Mouse (Mus musculus): Measurements from ENCODE around the gene 6430531B16Rik. TPM values are rescaled to one million over a fixed set of nuclear protein-coding genes. Genes with fewer than 3 reads are reported as not detected.

Gene 6430531B16Rik
- 0.77 and 1.2 TPM in 2 replicates for polyA plus RNA-seq (2016; fragmentation: Nextera tagmentation; extraction: Ambion mirVana)

DNA sequence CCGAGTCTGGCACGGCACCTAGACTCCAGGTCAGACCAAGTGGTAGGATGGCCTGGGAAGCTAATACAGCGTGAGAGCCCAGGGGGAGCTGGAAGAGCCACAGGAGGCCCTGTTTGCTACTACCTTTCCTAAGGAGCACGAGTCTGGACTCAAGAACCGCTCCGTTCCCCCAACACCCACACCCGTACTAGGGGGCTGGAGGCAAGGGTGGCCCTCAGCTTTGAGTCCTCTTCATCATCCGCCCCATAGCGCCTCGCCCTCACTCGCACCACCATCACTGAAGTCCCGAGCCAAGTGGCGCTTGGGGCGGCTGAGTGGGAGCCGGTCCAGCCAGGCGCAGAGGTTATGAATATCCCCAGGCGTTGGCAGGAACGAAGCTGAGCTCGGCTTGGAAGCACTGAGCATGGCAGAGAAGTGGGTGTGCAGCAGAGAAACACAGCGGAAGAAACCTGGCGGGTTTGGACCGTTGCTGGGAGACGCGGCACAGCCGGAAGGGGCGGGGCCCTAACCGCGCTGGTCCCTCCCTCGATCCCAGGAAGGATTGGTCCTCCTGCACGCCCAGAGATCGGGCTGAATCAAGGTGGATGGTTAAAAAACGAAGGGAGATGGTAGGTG lies at the start of gene 6430531B16Rik:
Gene 6430531B16Rik (minus strand): TSS at position 478 of the 615 bp plus-strand sequence.
- 6% methylated on average over 32 of the region's 32 CpGs for WGBS
- Histone ChIP-seq H3K9ac (peak within 1 kb of the TSS; percentile 66), H3K27ac (peak within 1 kb of the TSS; percentile 35; the same call in 1 of the 2 replicates), H3K36me3 (no peaks in the 10 kb centered on the region), H3K4me2 (replicated peaks) (peak within 1 kb of the TSS; percentile 84), H3K4me3 (peak within 1 kb of the TSS; percentile 59), H3K4me1 (peaks cover 13% of the 10 kb centered on the region), H3K9me3 (replicated peaks) (no peaks in the 10 kb centered on the region), H3K27me3 (no peaks in the 10 kb centered on the region; the same call in 1 of the 2 replicates)
- peak; percentile 95 for ATAC-seq (ENCODE audit: low FRiP score)

GRCm38 (mm10) chr7:140011336-140011735 lies 32.8 kb upstream of the 6430531B16Rik start:
- H3K27ac ChIP-seq, result no peak overlapping the region
- no peaks in the 10 kb centered on the region for H3K4me1 ChIP-seq
- ATAC-seq (ENCODE audit: low FRiP score), result no peak
- peaks cover 28% of the 10 kb centered on the region for H3K36me3 ChIP-seq
- WGBS, result 97% methylated on average over 17 of the region's 17 CpGs
- H3K9me3 ChIP-seq (replicated peaks), result no peaks in the 10 kb centered on the region
- H3K9ac ChIP-seq, result no peak overlapping the region
- no peak overlapping the region for H3K4me3 ChIP-seq
- no peak overlapping the region for H3K4me2 ChIP-seq (replicated peaks)
- no peaks in the 10 kb centered on the region for H3K27me3 ChIP-seq

GRCm38 (mm10) chr7:140007781-140008180 lies 29.2 kb upstream of the 6430531B16Rik start:
- H3K36me3 ChIP-seq, result peaks cover 53% of the 10 kb centered on the region
- H3K4me2 ChIP-seq (replicated peaks), result no peak overlapping the region
- H3K4me3 ChIP-seq, result no peak overlapping the region
- no peak overlapping the region for H3K9ac ChIP-seq
- H3K4me1 ChIP-seq, result no peaks in the 10 kb centered on the region
- WGBS, result 98% methylated on average over 9 of the region's 9 CpGs
- H3K9me3 ChIP-seq (replicated peaks), result no peaks in the 10 kb centered on the region
- ATAC-seq (ENCODE audit: low FRiP score), result no peak
- H3K27ac ChIP-seq, result no peak overlapping the region
- no peaks in the 10 kb centered on the region for H3K27me3 ChIP-seq

DNA sequence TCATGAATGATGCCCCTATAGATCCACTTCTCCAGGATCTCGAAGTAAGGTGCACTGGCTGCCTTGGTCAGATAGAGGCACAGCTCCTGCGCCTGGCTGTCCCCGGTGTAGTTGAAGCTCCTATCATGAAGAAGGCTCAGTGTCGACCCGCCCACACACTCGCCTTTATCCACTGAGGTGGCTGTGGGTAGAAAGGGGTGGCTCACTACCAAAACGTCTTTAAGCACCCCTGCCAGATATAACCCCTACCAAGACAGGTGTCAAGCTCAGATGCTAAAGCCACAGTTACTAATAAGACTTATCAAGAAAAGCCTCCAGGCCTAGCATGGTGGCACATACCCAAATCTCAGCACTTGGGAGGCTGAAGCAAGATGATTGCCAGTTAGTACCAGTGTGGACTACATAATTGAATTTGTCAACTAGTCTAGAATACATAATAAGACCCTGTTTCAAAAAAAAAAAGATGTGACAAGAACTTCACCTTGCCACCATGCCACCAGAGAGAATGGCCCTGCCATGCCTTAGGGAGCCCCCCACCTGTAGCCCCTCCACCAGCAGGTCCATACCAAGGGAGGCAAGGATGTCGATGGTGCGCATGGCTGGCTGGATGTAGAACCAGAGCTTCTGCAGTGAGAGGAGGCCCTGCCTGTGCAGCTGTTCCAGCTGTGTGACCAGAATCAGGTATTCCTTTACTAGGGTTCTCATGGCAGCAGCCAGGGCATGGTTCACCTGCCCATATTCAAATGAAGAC lies 28.5 kb upstream of the 6430531B16Rik start:
- no peak overlapping the region for H3K27ac ChIP-seq
- H3K4me1 ChIP-seq, result no peaks in the 10 kb centered on the region
- H3K27me3 ChIP-seq, result no peaks in the 10 kb centered on the region
- 94% methylated on average over 9 of the region's 9 CpGs for WGBS
- no peak overlapping the region for H3K9ac ChIP-seq
- H3K36me3 ChIP-seq, result peaks cover 59% of the 10 kb centered on the region
- H3K4me2 ChIP-seq (replicated peaks), result no peak overlapping the region
- no peak for ATAC-seq (ENCODE audit: low FRiP score)
- no peak overlapping the region for H3K4me3 ChIP-seq
- no peaks in the 10 kb centered on the region for H3K9me3 ChIP-seq (replicated peaks)

GRCm38 (mm10) chr7:140004666-140005065 lies 26.1 kb upstream of the 6430531B16Rik start:
- H3K4me1 ChIP-seq, result no peaks in the 10 kb centered on the region
- no peak for ATAC-seq (ENCODE audit: low FRiP score)
- H3K27ac ChIP-seq, result no peak overlapping the region
- H3K27me3 ChIP-seq, result no peaks in the 10 kb centered on the region
- H3K4me3 ChIP-seq, result no peak overlapping the region
- WGBS, result 92% methylated on average over 8 of the region's 8 CpGs
- H3K9me3 ChIP-seq (replicated peaks), result no peaks in the 10 kb centered on the region
- peaks cover 76% of the 10 kb centered on the region for H3K36me3 ChIP-seq
- no peak overlapping the region for H3K9ac ChIP-seq
- H3K4me2 ChIP-seq (replicated peaks), result no peak overlapping the region

DNA sequence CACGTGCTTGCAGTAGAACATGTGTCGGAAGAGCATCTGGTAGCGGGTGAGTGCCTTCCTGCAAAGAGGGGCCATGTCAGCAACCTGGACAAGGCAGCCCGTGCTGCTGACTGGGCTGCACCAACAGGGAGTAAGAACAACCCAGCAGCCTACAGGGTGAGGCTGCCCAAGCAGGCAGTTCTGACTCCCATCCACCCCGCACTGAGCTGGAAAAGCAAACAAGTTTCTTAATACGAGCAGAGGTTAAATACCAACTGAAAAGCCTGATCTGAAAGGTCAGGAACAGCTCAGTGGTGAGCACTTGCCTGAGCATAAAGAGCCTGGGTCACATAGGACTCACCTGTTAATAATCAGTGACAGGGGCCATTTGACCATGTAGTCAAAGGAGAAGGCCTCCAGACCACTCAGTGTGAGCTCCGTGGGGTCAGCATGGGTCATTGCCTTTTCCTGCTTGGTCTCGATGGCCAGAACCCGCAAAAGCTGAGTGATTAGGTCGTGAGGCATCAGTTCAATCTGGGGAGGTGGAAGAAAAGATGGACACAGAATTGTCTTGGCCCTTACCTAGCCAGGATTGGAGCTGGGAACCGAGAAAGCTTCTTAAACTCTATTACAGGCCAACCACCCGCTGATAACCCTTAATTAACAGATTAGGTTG lies 22.7 kb upstream of the 6430531B16Rik start:
- Histone ChIP-seq H3K9me3 (replicated peaks) (no peaks in the 10 kb centered on the region), H3K4me1 (no peaks in the 10 kb centered on the region), H3K27me3 (no peaks in the 10 kb centered on the region), H3K9ac (no peak overlapping the region), H3K4me2 (replicated peaks) (no peak overlapping the region), H3K27ac (no peak overlapping the region), H3K36me3 (peaks cover 93% of the 10 kb centered on the region), H3K4me3 (no peak overlapping the region)
- ATAC-seq (ENCODE audit: low FRiP score), result no peak
- 57% methylated on average over 12 of the region's 12 CpGs for WGBS

- H3K27ac ChIP-seq, result no peak overlapping the region
- ATAC-seq (ENCODE audit: low FRiP score), result no peak
- WGBS, result 97% methylated on average over 13 of the region's 13 CpGs
- no peaks in the 10 kb centered on the region for H3K27me3 ChIP-seq
- H3K4me2 ChIP-seq (replicated peaks), result no peak overlapping the region
- no peaks in the 10 kb centered on the region for H3K9me3 ChIP-seq (replicated peaks)
- H3K4me1 ChIP-seq, result no peaks in the 10 kb centered on the region
- no peak overlapping the region for H3K4me3 ChIP-seq
- peaks cover 83% of the 10 kb centered on the region for H3K36me3 ChIP-seq
- H3K9ac ChIP-seq, result no peak overlapping the region
Measured at GRCm38 (mm10) chr7:139998691-139999350, 20.3 kb upstream of the 6430531B16Rik start.

GRCm38 (mm10) chr7:139994676-139995075 lies 16.1 kb upstream of the 6430531B16Rik start:
- Histone ChIP-seq H3K4me3 (no peak overlapping the region), H3K4me2 (replicated peaks) (no peak overlapping the region), H3K36me3 (peaks cover 47% of the 10 kb centered on the region), H3K9ac (no peak overlapping the region), H3K27ac (no peak overlapping the region), H3K27me3 (no peaks in the 10 kb centered on the region), H3K9me3 (replicated peaks) (no peaks in the 10 kb centered on the region), H3K4me1 (no peaks in the 10 kb centered on the region)
- no peak for ATAC-seq (ENCODE audit: low FRiP score)
- 43% methylated on average over 3 of the region's 3 CpGs for WGBS

DNA sequence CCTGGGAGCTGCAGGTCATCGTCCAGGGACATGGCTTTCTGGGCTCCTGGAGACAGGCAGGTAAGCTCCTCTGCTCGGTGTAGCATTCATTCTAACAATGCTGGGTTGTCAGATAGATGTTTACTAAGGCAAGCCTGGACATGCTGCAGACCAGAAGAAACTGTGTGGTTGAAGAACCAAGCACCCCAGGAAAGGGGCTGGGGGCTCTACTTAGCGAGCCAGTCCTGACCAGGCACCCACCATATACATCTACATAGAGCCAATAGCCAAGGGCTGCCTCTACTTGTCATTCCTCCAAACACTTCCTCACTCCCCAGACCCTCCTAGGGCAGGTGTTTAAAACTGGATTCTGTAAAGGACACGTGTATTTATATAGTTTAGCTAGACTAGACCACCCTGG lies 15.6 kb upstream of the 6430531B16Rik start:
- WGBS, result 81% methylated on average over 4 of the region's 4 CpGs
- Histone ChIP-seq H3K36me3 (peaks cover 42% of the 10 kb centered on the region), H3K27ac (no peak overlapping the region), H3K9ac (no peak overlapping the region), H3K4me1 (no peaks in the 10 kb centered on the region), H3K27me3 (no peaks in the 10 kb centered on the region), H3K4me3 (no peak overlapping the region), H3K4me2 (replicated peaks) (no peak overlapping the region), H3K9me3 (replicated peaks) (no peaks in the 10 kb centered on the region)
- ATAC-seq (ENCODE audit: low FRiP score), result no peak

DNA sequence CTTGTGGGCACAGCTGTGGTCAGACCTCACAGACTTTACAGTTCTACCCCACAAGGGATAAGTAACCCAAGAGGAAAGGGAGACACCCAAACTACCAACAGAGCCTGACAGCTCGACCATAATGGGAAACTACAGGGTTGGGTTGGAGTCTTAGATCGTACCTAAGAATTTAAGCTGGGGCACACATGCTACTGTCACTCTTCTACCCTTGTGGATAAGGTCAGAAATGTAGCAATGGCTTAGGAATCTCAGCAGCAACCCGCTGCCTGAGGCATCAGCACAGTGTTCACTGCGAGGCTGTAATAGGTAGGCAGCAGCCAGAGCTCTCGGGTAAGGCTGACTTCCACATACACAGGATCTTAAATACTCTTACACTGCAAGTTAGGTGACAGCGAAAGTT lies 15.0 kb upstream of the 6430531B16Rik start:
- no peaks in the 10 kb centered on the region for H3K9me3 ChIP-seq (replicated peaks)
- H3K4me3 ChIP-seq, result no peak overlapping the region
- H3K27ac ChIP-seq, result no peak overlapping the region
- H3K4me2 ChIP-seq (replicated peaks), result no peak overlapping the region
- WGBS, result 90% methylated on average over 6 of the region's 6 CpGs
- peaks cover 35% of the 10 kb centered on the region for H3K36me3 ChIP-seq
- no peak overlapping the region for H3K9ac ChIP-seq
- ATAC-seq (ENCODE audit: low FRiP score), result no peak
- H3K27me3 ChIP-seq, result no peaks in the 10 kb centered on the region
- no peaks in the 10 kb centered on the region for H3K4me1 ChIP-seq

- ATAC-seq (ENCODE audit: low FRiP score), result no peak
- H3K4me1 ChIP-seq, result no peaks in the 10 kb centered on the region
Measured at GRCm38 (mm10) chr7:139992406-139992805, 13.9 kb upstream of the 6430531B16Rik start, which contains the start of gene Adam8. Adam8 (minus strand) TSS chr7:139992562.

GRCm38 (mm10) chr7:139990864-139991394 lies 12.4 kb upstream of the 6430531B16Rik start:
- Histone ChIP-seq H3K4me1 (no peaks in the 10 kb centered on the region), H3K9me3 (replicated peaks) (no peaks in the 10 kb centered on the region), H3K4me3 (no peak overlapping the region), H3K4me2 (replicated peaks) (no peak overlapping the region), H3K9ac (no peak overlapping the region), H3K36me3 (peaks cover 24% of the 10 kb centered on the region), H3K27ac (no peak overlapping the region), H3K27me3 (no peaks in the 10 kb centered on the region)
- WGBS, result 75% methylated on average over 8 of the region's 8 CpGs
- ATAC-seq (ENCODE audit: low FRiP score), result no peak

More at GRCm38 (mm10) chr7:139992406-139992805, 13.9 kb upstream of the 6430531B16Rik start, which contains the start of gene Adam8:
- Histone ChIP-seq H3K9me3 (replicated peaks) (no peaks in the 10 kb centered on the region), H3K27me3 (no peaks in the 10 kb centered on the region), H3K36me3 (peaks cover 27% of the 10 kb centered on the region), H3K27ac (no peak within 1 kb of the TSS), H3K4me3 (no peak within 1 kb of the TSS), H3K9ac (no peak within 1 kb of the TSS), H3K4me2 (replicated peaks) (no peak within 1 kb of the TSS)
- 28% methylated on average over 7 of the region's 7 CpGs for WGBS

Data from hindbrain, embryonic 12.5 days (tissue).